Comparison of ENCODE assay signal across 8 mouse cellular contexts in the genomic region with DNA sequence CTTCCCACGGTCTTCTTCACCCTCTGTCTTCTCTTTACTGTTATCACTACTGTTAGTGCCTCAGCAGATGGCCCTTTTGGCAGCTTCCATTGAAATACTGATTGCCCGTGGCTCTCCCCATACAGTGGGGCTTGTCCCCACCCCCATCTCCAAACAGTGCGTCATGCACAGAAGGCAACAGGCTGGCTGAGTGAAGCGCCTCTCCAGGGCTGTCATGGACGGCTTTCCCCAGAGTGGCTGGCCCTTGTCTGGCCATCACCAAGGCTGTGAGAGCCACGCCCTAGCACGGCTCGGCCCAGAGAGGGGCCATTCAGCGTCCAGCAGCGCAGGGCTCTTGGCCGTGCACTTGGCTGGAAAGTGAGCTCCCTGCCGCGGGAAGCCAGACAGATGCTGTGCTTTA.
DNase-seq lines count a peak whose midpoint lies in the region; ATAC-seq and TF ChIP-seq lines count a peak whose summit lies in the region.

No protein-coding gene starts in this region.

- TF ChIP-seq CTCF in kidney, adult 2 months (conservative IDR thresholded peaks at IDR 0.05; ENCODE audit: insufficient read depth, insufficient read length, low read depth, low read length): no peak

- H3K4me3 ChIP-seq in kidney, adult 2 months (ENCODE audit: insufficient read depth, low read depth, low read length): no peak overlapping the region
- H3K4me3 ChIP-seq in heart, embryonic 13.5 days: no peak overlapping the region

- peak; percentile 65 for DNase-seq in kidney, postnatal 10 days
- no peak for DNase-seq in kidney, adult 2 months
- DNase-seq in layer of hippocampus, adult 9-10 months (ENCODE audit: low spot score): peak; percentile 32
- DNase-seq in lung, postnatal 4 days: peak; percentile 64 to 84
- no peak for DNase-seq in spleen, postnatal 4 days (ENCODE audit: low spot score in 2 of 2)
- no peak for DNase-seq in spleen, adult 12 weeks (ENCODE audit: low spot score)

- no peaks in the 10 kb centered on the region for H3K9me3 ChIP-seq in heart, embryonic 13.5 days

- no peaks in the 10 kb centered on the region; the same call in 1 of the 2 replicates for H3K4me1 ChIP-seq in kidney, adult 2 months (ENCODE audit: control insufficient read depth, insufficient read depth, low read length)
- H3K4me1 ChIP-seq in heart, embryonic 13.5 days: peaks cover 71% of the 10 kb centered on the region

- H3K4me2 ChIP-seq in heart, embryonic 13.5 days: peak overlapping the region; percentile 16

- H3K9ac ChIP-seq in heart, embryonic 13.5 days: peak overlapping the region; percentile 72

- H3K27ac ChIP-seq in kidney, adult 2 months (ENCODE audit: insufficient read depth, low read depth, low read length): no peak overlapping the region
- H3K27ac ChIP-seq in heart, embryonic 13.5 days (replicated peaks): peak overlapping the region; percentile 61

- no peaks in the 10 kb centered on the region for H3K36me3 ChIP-seq in kidney, adult 2 months (ENCODE audit: control insufficient read depth, insufficient read depth, low read length)
- H3K36me3 ChIP-seq in heart, embryonic 13.5 days: peaks cover 61% of the 10 kb centered on the region

- TF ChIP-seq POLR2A in kidney, adult 2 months (IDR thresholded peaks at IDR 0.05; ENCODE audit: low read depth, low read length): no peak

- WGBS in kidney, adult 2 months: 74% methylated on average over 13 of the region's 13 CpGs
- 17% methylated on average over 13 of the region's 13 CpGs for WGBS in heart, embryonic 13.5 days

- H3K27me3 ChIP-seq in kidney, adult 2 months (replicated peaks; ENCODE audit: control insufficient read depth, insufficient read depth, low read length): no peaks in the 10 kb centered on the region
- H3K27me3 ChIP-seq in heart, embryonic 13.5 days (replicated peaks): 0 out of 2 replicates have a peak, but pooled peaks cover 4% of the 10 kb centered on the region

- ATAC-seq in heart, embryonic 13.5 days (ENCODE audit: extremely low read depth, insufficient number of reproducible peaks, low FRiP score, low TSS enrichment): no peak
- no peak for ATAC-seq in megakaryocyte, adult 5-6 weeks (ENCODE audit: poor library complexity, severe bottlenecking)

Comparison
In these comparisons a context has a peak if more than half of its experiments do, and no peak if none do; other contexts are left out.
1. DNase-seq: peak in kidney, postnatal 10 days (single experiment), layer of hippocampus, adult 9-10 months (single experiment) and lung, postnatal 4 days (2 of 2); none in kidney, adult 2 months (single experiment), spleen, postnatal 4 days (0 of 2) and spleen, adult 12 weeks (single experiment).